Mouse (Mus musculus): ENCODE data around the gene Mcmbp.

Gene Mcmbp

GRCm38 (mm10) chr7:128740334-128740733 lies at the start of gene Mcmbp:
TSS of gene Mcmbp (minus strand) at chr7:128740495.
- DNase-seq (ENCODE audit: low read depth): peak; percentile 95

- peak; percentile 30 for DNase-seq (ENCODE audit: low read depth)
These were observed 49.8 kb upstream of the Mcmbp start for GRCm38 (mm10) chr7:128790045-128790444.

GRCm38 (mm10) chr7:128781846-128782245 lies 41.6 kb upstream of the Mcmbp start:
- DNase-seq (ENCODE audit: low read depth): no peak

GRCm38 (mm10) chr7:128779305-128779704 lies 39.0 kb upstream of the Mcmbp start:
- peak; percentile 73 for DNase-seq (ENCODE audit: low read depth)

GRCm38 (mm10) chr7:128777201-128777600 lies 36.9 kb upstream of the Mcmbp start:
- DNase-seq (ENCODE audit: low read depth): no peak

GRCm38 (mm10) chr7:128766696-128767095 lies 26.4 kb upstream of the Mcmbp start:
- DNase-seq (ENCODE audit: low read depth): no peak

GRCm38 (mm10) chr7:128758948-128759347 lies 18.7 kb upstream of the Mcmbp start:
- no peak for DNase-seq (ENCODE audit: low read depth)

- DNase-seq (ENCODE audit: low read depth): no peak
These were observed 15.1 kb upstream of the Mcmbp start for GRCm38 (mm10) chr7:128755396-128755795.

- no peak for DNase-seq (ENCODE audit: low read depth)
These were observed 11.7 kb upstream of the Mcmbp start for GRCm38 (mm10) chr7:128752012-128752411.

- no peak for DNase-seq (ENCODE audit: low read depth)
These were observed 10.0 kb upstream of the Mcmbp start for GRCm38 (mm10) chr7:128750296-128750695.

GRCm38 (mm10) chr7:128748758-128749157 lies 8.5 kb upstream of the Mcmbp start:
- DNase-seq (ENCODE audit: low read depth): peak; percentile 95

- DNase-seq (ENCODE audit: low read depth): no peak
These were observed 5.9 kb upstream of the Mcmbp start for GRCm38 (mm10) chr7:128746151-128746550.

GRCm38 (mm10) chr7:128744684-128745485 lies 4.6 kb upstream of the Mcmbp start, which contains the start of gene Sec23ip:
TSS of gene Sec23ip (plus strand) at chr7:128744943.
- peak; percentile 99 for DNase-seq (ENCODE audit: low read depth)

- peak; percentile 53 for DNase-seq (ENCODE audit: low read depth)
These were observed 3.6 kb upstream of the Mcmbp start for GRCm38 (mm10) chr7:128743898-128744297.

GRCm38 (mm10) chr7:128739462-128740277 lies 625 bp downstream of the Mcmbp start:
- DNase-seq (ENCODE audit: low read depth): peak; percentile 68

- DNase-seq (ENCODE audit: low read depth): no peak
These were observed 1.2 kb downstream of the Mcmbp start for GRCm38 (mm10) chr7:128739116-128739461.

- peak; percentile 69 for DNase-seq (ENCODE audit: low read depth)
These were observed 2.3 kb downstream of the Mcmbp start for GRCm38 (mm10) chr7:128738041-128738440.

- no peak for DNase-seq (ENCODE audit: low read depth)
These were observed 8.7 kb downstream of the Mcmbp start for GRCm38 (mm10) chr7:128731585-128731984.

GRCm38 (mm10) chr7:128728738-128729137 lies 11.6 kb downstream of the Mcmbp start:
- DNase-seq (ENCODE audit: low read depth): no peak

- no peak for DNase-seq (ENCODE audit: low read depth)
These were observed 12.6 kb downstream of the Mcmbp start for GRCm38 (mm10) chr7:128727701-128728100.

GRCm38 (mm10) chr7:128726999-128727398 lies 13.3 kb downstream of the Mcmbp start:
- DNase-seq (ENCODE audit: low read depth): no peak

GRCm38 (mm10) chr7:128725189-128725588 lies 15.1 kb downstream of the Mcmbp start:
- DNase-seq (ENCODE audit: low read depth): no peak

- peak; percentile 90 for DNase-seq (ENCODE audit: low read depth)
These were observed 15.5 kb downstream of the Mcmbp start for GRCm38 (mm10) chr7:128724761-128725160.

All from 416B (cell line).